Comparison of ENCODE assay signal across 8 mouse cellular contexts in genomic region chr4:133055163-133055951, GRCm38 (mm10). TPM values are rescaled to one million over a fixed set of nuclear protein-coding genes. Genes with fewer than 3 reads are reported as not detected.
DNase-seq lines count a peak whose midpoint lies in the region; ATAC-seq and TF ChIP-seq lines count a peak whose summit lies in the region.

No protein-coding gene starts in this region.

- no peak for ATAC-seq in midbrain, embryonic 12.5 days (ENCODE audit: low FRiP score, low read depth)
- ATAC-seq in midbrain, embryonic 16.5 days, result no peak
- ATAC-seq in hindbrain, postnatal 0 days, result peak; percentile 6; the same call in 1 of the 2 replicates
- peak; percentile 38 for ATAC-seq in stomach, embryonic 15.5 days (ENCODE audit: insufficient read depth, low FRiP score, low read depth)

- WGBS in midbrain, embryonic 12.5 days, result 80% methylated on average over 8 of the region's 8 CpGs
- WGBS in midbrain, embryonic 16.5 days, result 74% methylated on average over 8 of the region's 8 CpGs
- WGBS in hindbrain, postnatal 0 days, result 74% methylated on average over 8 of the region's 8 CpGs
- 63% methylated on average over 8 of the region's 8 CpGs for WGBS in stomach, embryonic 15.5 days

- no peak for TF ChIP-seq CTCF in hindbrain, postnatal 0 days (IDR thresholded peaks at IDR 0.05; ENCODE audit: low read depth)

- peaks cover 6% of the 10 kb centered on the region for H3K27me3 ChIP-seq in midbrain, embryonic 12.5 days
- no peaks in the 10 kb centered on the region for H3K27me3 ChIP-seq in midbrain, embryonic 16.5 days (ENCODE audit: control insufficient read depth, insufficient read depth, low read depth, low read length)
- no peaks in the 10 kb centered on the region for H3K27me3 ChIP-seq in hindbrain, postnatal 0 days (ENCODE audit: insufficient read depth, low read length)
- H3K27me3 ChIP-seq in stomach, embryonic 15.5 days (replicated peaks), result no peaks in the 10 kb centered on the region

- no peaks in the 10 kb centered on the region for H3K9me3 ChIP-seq in midbrain, embryonic 12.5 days
- H3K9me3 ChIP-seq in midbrain, embryonic 16.5 days (replicated peaks; ENCODE audit: control insufficient read depth, low read length, poor library complexity, severe bottlenecking), result no peaks in the 10 kb centered on the region
- no peaks in the 10 kb centered on the region for H3K9me3 ChIP-seq in hindbrain, postnatal 0 days (ENCODE audit: low read length)
- no peaks in the 10 kb centered on the region for H3K9me3 ChIP-seq in stomach, embryonic 15.5 days

- DNase-seq in adrenal gland, adult (ENCODE audit: inconsistent age in 2 of 2, low spot score in 1 of 2), result peak; percentile 44 to 81
- DNase-seq in adrenal gland, postnatal 14 days, result no peak
- DNase-seq in hindbrain, postnatal 0 days (ENCODE audit: low spot score), result no peak
- DNase-seq in embryo, embryonic 11 days, result no peak
- DNase-seq in urinary bladder, adult 2 months (ENCODE audit: low spot score), result no peak

- peaks cover 57% of the 10 kb centered on the region for H3K4me1 ChIP-seq in midbrain, embryonic 12.5 days
- H3K4me1 ChIP-seq in midbrain, embryonic 16.5 days (ENCODE audit: control insufficient read depth, insufficient read depth, low read length), result peaks cover 33% of the 10 kb centered on the region
- peaks cover 39% of the 10 kb centered on the region for H3K4me1 ChIP-seq in hindbrain, postnatal 0 days (ENCODE audit: insufficient read depth, low read length)
- H3K4me1 ChIP-seq in stomach, embryonic 15.5 days, result peaks cover 93% of the 10 kb centered on the region

- no peak overlapping the region for H3K4me3 ChIP-seq in midbrain, embryonic 12.5 days
- no peak overlapping the region for H3K4me3 ChIP-seq in midbrain, embryonic 16.5 days (ENCODE audit: low read depth, low read length)
- no peak overlapping the region for H3K4me3 ChIP-seq in hindbrain, postnatal 0 days (ENCODE audit: low read length)
- no peak overlapping the region for H3K4me3 ChIP-seq in stomach, embryonic 15.5 days (replicated peaks)

- no peak overlapping the region; the same call in 1 of the 2 replicates for H3K9ac ChIP-seq in midbrain, embryonic 12.5 days (replicated peaks)
- no peak overlapping the region; the same call in 1 of the 2 replicates for H3K9ac ChIP-seq in midbrain, embryonic 16.5 days (ENCODE audit: low read depth, low read length)
- no peak overlapping the region for H3K9ac ChIP-seq in hindbrain, postnatal 0 days (replicated peaks; ENCODE audit: low read length)
- H3K9ac ChIP-seq in stomach, embryonic 15.5 days, result 0 out of 2 replicates have a peak overlapping the region, but pooled peaks have one; percentile 9

- peak overlapping the region; percentile 22; the same call in 1 of the 2 replicates for H3K27ac ChIP-seq in midbrain, embryonic 12.5 days (replicated peaks)
- no peak overlapping the region; the same call in 1 of the 2 replicates for H3K27ac ChIP-seq in midbrain, embryonic 16.5 days (ENCODE audit: low read length)
- 0 out of 2 replicates have a peak overlapping the region, but pooled peaks have one; percentile 26 for H3K27ac ChIP-seq in hindbrain, postnatal 0 days
- peak overlapping the region; percentile 91 for H3K27ac ChIP-seq in stomach, embryonic 15.5 days

- H3K36me3 ChIP-seq in midbrain, embryonic 12.5 days, result peaks cover 4% of the 10 kb centered on the region; the same call in 1 of the 2 replicates
- H3K36me3 ChIP-seq in midbrain, embryonic 16.5 days (ENCODE audit: control insufficient read depth, insufficient read depth, low read length), result peaks cover 3% of the 10 kb centered on the region; the same call in 1 of the 2 replicates
- H3K36me3 ChIP-seq in hindbrain, postnatal 0 days (ENCODE audit: insufficient read depth, low read length), result peaks cover 5% of the 10 kb centered on the region; the same call in 1 of the 2 replicates
- 0 out of 2 replicates have a peak, but pooled peaks cover 4% of the 10 kb centered on the region for H3K36me3 ChIP-seq in stomach, embryonic 15.5 days

- no peak overlapping the region for H3K4me2 ChIP-seq in midbrain, embryonic 12.5 days (replicated peaks)
- H3K4me2 ChIP-seq in midbrain, embryonic 16.5 days (ENCODE audit: low read length), result no peak overlapping the region
- H3K4me2 ChIP-seq in hindbrain, postnatal 0 days (ENCODE audit: low read depth, low read length), result no peak overlapping the region
- peak overlapping the region; percentile 48 for H3K4me2 ChIP-seq in stomach, embryonic 15.5 days

RNA-seq across cellular contexts. Expression of gene Ahdc1, which starts 44.3 kb away (rescaled TPM):
- total RNA-seq in adrenal gland, postnatal 14 days (2021), result 65.0 and 71.9 TPM in 2 replicates
- 8.9 and 9.1 TPM in 2 replicates for polyA plus RNA-seq in midbrain, embryonic 12.5 days (2016; fragmentation: Nextera tagmentation; extraction: Ambion mirVana)
- polyA plus RNA-seq in midbrain, embryonic 16.5 days (2015; fragmentation: Nextera tagmentation; extraction: Ambion mirVana), result 11.2 and 12.5 TPM in 2 replicates
- 88.2 and 106 TPM in 2 replicates for total RNA-seq in hindbrain, postnatal 0 days (2014; rRNA removed)
- 9.7 and 10.8 TPM in 2 replicates for polyA plus RNA-seq in hindbrain, postnatal 0 days (2015; fragmentation: Nextera tagmentation; extraction: Ambion mirVana)
- 8.2 and 9.3 TPM in 2 replicates for polyA plus RNA-seq in stomach, embryonic 15.5 days (2015; fragmentation: Nextera tagmentation; extraction: Ambion mirVana)
- 5.3 and 13.3 TPM in 2 replicates for polyA plus RNA-seq in urinary bladder, adult 2 months (2012; rRNA removed)

Comparison
In these comparisons a context has a peak if more than half of its experiments do, and no peak if none do; other contexts are left out.
1. DNase-seq: peak in adrenal gland, adult (2 of 2); none in adrenal gland, postnatal 14 days (single experiment), hindbrain, postnatal 0 days (single experiment), embryo, embryonic 11 days (single experiment) and urinary bladder, adult 2 months (single experiment).
2. ATAC-seq: peak in hindbrain, postnatal 0 days (single experiment) and stomach, embryonic 15.5 days (single experiment); none in midbrain, embryonic 12.5 days (single experiment) and midbrain, embryonic 16.5 days (single experiment).